Mouse (Mus musculus) liver, postnatal 0 days (tissue): Measurements from ENCODE around the gene Elp4.

Experiments
- CTCF ChIP-seq: sonication (generic); IDR thresholded peaks from 2 replicates; pipeline ENCODE4 v1.5.1; 2016; ENCODE audit warnings: antibody characterized with exemption, low read depth
- EP300 ChIP-seq: IDR thresholded peaks from 2 replicates; pipeline ENCODE4 v1.6.1; 2016; ENCODE audit warnings: antibody characterized with exemption, low read depth, mild to moderate bottlenecking

- no peak for TF ChIP-seq CTCF
- TF ChIP-seq EP300, result no peak
Observed at GRCm38 (mm10) chr2:105806571-105806970, 97.8 kb downstream of the Elp4 start.
